In genomic region chr12:72273721-72274414, GRCm38 (mm10) we compare ENCODE assay signal across 11 mouse cellular contexts.
DNase-seq lines count a peak whose midpoint lies in the region; ATAC-seq and TF ChIP-seq lines count a peak whose summit lies in the region.
"Had no signal": no experiment of that assay in that cellular context is flagged by ENCODE, and none has a peak within 500 bp of the region (broad histone marks: within the 10 kb centered on the region; RNA-seq: fewer than 3 reads in every experiment).

No protein-coding gene starts in this region.

- no peaks in the 10 kb centered on the region for H3K9me3 ChIP-seq in midbrain, embryonic 16.5 days (replicated peaks; ENCODE audit: control insufficient read depth, low read length, poor library complexity, severe bottlenecking)
- H3K9me3 ChIP-seq: embryonic facial prominence, embryonic 15.5 days had no signal

- no peaks in the 10 kb centered on the region for H3K36me3 ChIP-seq in midbrain, embryonic 16.5 days (ENCODE audit: control insufficient read depth, insufficient read depth, low read length)
- H3K36me3 ChIP-seq: embryonic facial prominence, embryonic 15.5 days had no signal

- TF ChIP-seq POLR2A in brain, embryonic 14.5 days (IDR thresholded peaks at IDR 0.05; ENCODE audit: borderline replicate concordance, extremely low read depth, insufficient read depth, insufficient read length, poor library complexity, severe bottlenecking) = no peak

- no peak for TF ChIP-seq CTCF in left cerebral cortex, adult 2 months (IDR thresholded peaks at IDR 0.05)
- TF ChIP-seq CTCF in brain, embryonic 14.5 days (IDR thresholded peaks at IDR 0.05; ENCODE audit: borderline replicate concordance, extremely low read depth, insufficient read depth, insufficient read length) = no peak

- H3K27me3 ChIP-seq in midbrain, embryonic 16.5 days (ENCODE audit: control insufficient read depth, insufficient read depth, low read depth, low read length) = no peaks in the 10 kb centered on the region
- H3K27me3 ChIP-seq: embryonic facial prominence, embryonic 15.5 days had no signal

- WGBS in midbrain, embryonic 16.5 days = 48% methylated on average over 13 of the region's 13 CpGs

- no peaks in the 10 kb centered on the region for H3K4me1 ChIP-seq in midbrain, embryonic 16.5 days (ENCODE audit: control insufficient read depth, insufficient read depth, low read length)
- H3K4me1 ChIP-seq: embryonic facial prominence, embryonic 15.5 days had no signal

- ATAC-seq in midbrain, embryonic 16.5 days = peak; percentile 58
- ATAC-seq: liver, postnatal 0 days had no signal

- no peak overlapping the region for H3K4me3 ChIP-seq in left cerebral cortex, adult 2 months
- H3K4me3 ChIP-seq in midbrain, embryonic 16.5 days (ENCODE audit: low read depth, low read length) = no peak overlapping the region
- H3K4me3 ChIP-seq: embryonic facial prominence, embryonic 15.5 days had no signal

- no peak overlapping the region for H3K27ac ChIP-seq in left cerebral cortex, adult 2 months
- peak overlapping the region; percentile 38; the same call in 1 of the 2 replicates for H3K27ac ChIP-seq in midbrain, embryonic 16.5 days (ENCODE audit: low read length)
- H3K27ac ChIP-seq: embryonic facial prominence, embryonic 15.5 days had no signal

- H3K4me2 ChIP-seq in midbrain, embryonic 16.5 days (ENCODE audit: low read length) = no peak overlapping the region
- H3K4me2 ChIP-seq: embryonic facial prominence, embryonic 15.5 days had no signal

- no peak overlapping the region for H3K9ac ChIP-seq in midbrain, embryonic 16.5 days (ENCODE audit: low read depth, low read length)
- H3K9ac ChIP-seq: embryonic facial prominence, embryonic 15.5 days; liver, postnatal 0 days had no signal

- DNase-seq in left cerebral cortex, postnatal 4 days = peak; percentile 42
- no peak for DNase-seq in left cerebral cortex, adult 2 months (ENCODE audit: extremely low spot score in 1 of 2, low spot score in 2 of 2)
- DNase-seq in brain, embryonic 14.5 days (ENCODE audit: low read depth) = peak; percentile 60
- DNase-seq in heart, adult 9 months (ENCODE audit: low spot score in 2 of 2) = peak; percentile 43 to 48
- DNase-seq in right cerebral cortex, postnatal 4 days = no peak
- no peak for DNase-seq in layer of hippocampus, postnatal 36 days
- DNase-seq in spleen, postnatal 36 days (ENCODE audit: low spot score in 2 of 2) = no peak
- DNase-seq: kidney, adult 9 months; liver, postnatal 0 days had no signal

- intact Hi-C loops in left cerebral cortex, postnatal 4 days (cut with DNase I) = no loop called here
- intact Hi-C loops in left cerebral cortex, adult 2 months (cut with DNase I) = no loop called here

Comparison
In these comparisons a context has a peak if more than half of its experiments do, and no peak if none do; other contexts are left out.
1. DNase-seq: peak in left cerebral cortex, postnatal 4 days (single experiment), brain, embryonic 14.5 days (single experiment) and heart, adult 9 months (2 of 2); none in left cerebral cortex, adult 2 months (0 of 2), right cerebral cortex, postnatal 4 days (single experiment), layer of hippocampus, postnatal 36 days (0 of 2) and spleen, postnatal 36 days (0 of 2).